Mouse (Mus musculus) stomach, postnatal 0 days (tissue): Measurements from ENCODE around the gene Sec22a.

Experiments used
- CTCF ChIP-seq: IDR thresholded peaks from 2 replicates; pipeline ENCODE4 v1.5.1; 2016; ENCODE audit warnings: antibody characterized with exemption, low read depth, mild to moderate bottlenecking, moderate library complexity
- EP300 ChIP-seq: optimal IDR thresholded peaks from 2 replicates; pipeline ENCODE3; 2016; ENCODE audit warnings: antibody characterized with exemption

GRCm38 (mm10) chr16:35310551-35311110, 53.1 kb downstream of the Sec22a start:
- TF ChIP-seq CTCF: no peak
- no peak for TF ChIP-seq EP300
